Mouse (Mus musculus) heart, embryonic 15.5 days (tissue): ENCODE results near the gene S100a7a. TPM values are rescaled to one million over a fixed set of nuclear protein-coding genes. Genes with fewer than 3 reads are reported as not detected.

Experiments used
- ATAC-seq: fragments of 200-750 bp; cut with Nextera tagmentation; replicated peaks from 2 replicates; pipeline ENCODE4 v1.8.0; 2017; ENCODE audit warnings: low read depth, moderate TSS enrichment; ENCODE audit not compliant: insufficient number of reproducible peaks, insufficient read depth, low FRiP score
- H3K27ac ChIP-seq: fragments of 300-500 bp; sonication (generic); 2 replicates; pipeline ENCODE4 v1.5.1; 2015; ENCODE audit warnings: mild to moderate bottlenecking, inconsistent platforms
- H3K27me3 ChIP-seq: fragments of 300-500 bp; sonication (generic); 2 replicates; pipeline ENCODE4 v1.6.1; 2015; ENCODE audit warnings: inconsistent platforms
- H3K36me3 ChIP-seq: fragments of 300-500 bp; sonication (generic); 2 replicates; pipeline ENCODE4 v1.6.1; 2015; ENCODE audit warnings: mild to moderate bottlenecking, inconsistent platforms
- H3K4me1 ChIP-seq: fragments of 300-500 bp; sonication (generic); replicated peaks from 2 replicates; pipeline ENCODE4 v1.6.1; 2015; ENCODE audit warnings: inconsistent platforms
- H3K4me2 ChIP-seq: fragments of 300-500 bp; sonication (generic); 2 replicates; pipeline ENCODE4 v1.6.1; 2015; ENCODE audit warnings: inconsistent platforms, mild to moderate bottlenecking, moderate library complexity
- H3K4me3 ChIP-seq: fragments of 300-500 bp; sonication (generic); 2 replicates; pipeline ENCODE4 v1.5.1; 2015; ENCODE audit warnings: mild to moderate bottlenecking, inconsistent platforms
- H3K9ac ChIP-seq: fragments of 300-500 bp; sonication (generic); 2 replicates; pipeline ENCODE4 v1.6.1; 2015; ENCODE audit warnings: mild to moderate bottlenecking, inconsistent platforms
- H3K9me3 ChIP-seq: fragments of 300-500 bp; sonication (generic); replicated peaks from 2 replicates; pipeline ENCODE4 v1.6.1; 2016; ENCODE audit warnings: inconsistent platforms
- WGBS: fragments of 180-500 bp; shearing (Covaris S2); methylation state at CpG from one replicate; pipeline ENCODE4 v1.1.7; 2015; ENCODE audit warnings: mixed read lengths; 5-methylcytosine and 5-hydroxymethylcytosine counted together
- polyA plus RNA-seq: library from polyadenylated mRNA; unstranded; fragments of >200 nt; fragmentation: Nextera tagmentation; extraction: Ambion mirVana; gene quantifications from 2 replicates; pipeline ENCODE4 v1.2.1, GENCODE M21; 2015

Gene S100a7a
- polyA plus RNA-seq, 1 experiment from 2014 or later = not detected

GRCm38 (mm10) chr3:90613461-90614147 is 40.2 kb upstream of the S100a7a start:
- no peak overlapping the region for H3K9ac ChIP-seq
- WGBS = 51% methylated on average over 7 of the region's 7 CpGs
- no peaks in the 10 kb centered on the region for H3K27me3 ChIP-seq
- no peak for ATAC-seq
- H3K4me3 ChIP-seq = peak overlapping the region; percentile 48
- peaks cover 20% of the 10 kb centered on the region for H3K4me1 ChIP-seq
- peak overlapping the region; percentile 84 for H3K4me2 ChIP-seq
- H3K36me3 ChIP-seq = no peaks in the 10 kb centered on the region
- H3K9me3 ChIP-seq = no peaks in the 10 kb centered on the region
- H3K27ac ChIP-seq = no peak overlapping the region

- Histone ChIP-seq H3K4me1 (peaks cover 20% of the 10 kb centered on the region), H3K36me3 (no peaks in the 10 kb centered on the region), H3K27ac (no peak overlapping the region), H3K9me3 (no peaks in the 10 kb centered on the region), H3K4me3 (no peak overlapping the region), H3K4me2 (no peak overlapping the region; the same call in 1 of the 2 replicates), H3K27me3 (no peaks in the 10 kb centered on the region), H3K9ac (no peak overlapping the region)
- WGBS = 76% methylated on average over 6 of the region's 6 CpGs
- ATAC-seq = no peak
Measured at GRCm38 (mm10) chr3:90614148-90614530, 39.7 kb upstream of the S100a7a start.

DNA sequence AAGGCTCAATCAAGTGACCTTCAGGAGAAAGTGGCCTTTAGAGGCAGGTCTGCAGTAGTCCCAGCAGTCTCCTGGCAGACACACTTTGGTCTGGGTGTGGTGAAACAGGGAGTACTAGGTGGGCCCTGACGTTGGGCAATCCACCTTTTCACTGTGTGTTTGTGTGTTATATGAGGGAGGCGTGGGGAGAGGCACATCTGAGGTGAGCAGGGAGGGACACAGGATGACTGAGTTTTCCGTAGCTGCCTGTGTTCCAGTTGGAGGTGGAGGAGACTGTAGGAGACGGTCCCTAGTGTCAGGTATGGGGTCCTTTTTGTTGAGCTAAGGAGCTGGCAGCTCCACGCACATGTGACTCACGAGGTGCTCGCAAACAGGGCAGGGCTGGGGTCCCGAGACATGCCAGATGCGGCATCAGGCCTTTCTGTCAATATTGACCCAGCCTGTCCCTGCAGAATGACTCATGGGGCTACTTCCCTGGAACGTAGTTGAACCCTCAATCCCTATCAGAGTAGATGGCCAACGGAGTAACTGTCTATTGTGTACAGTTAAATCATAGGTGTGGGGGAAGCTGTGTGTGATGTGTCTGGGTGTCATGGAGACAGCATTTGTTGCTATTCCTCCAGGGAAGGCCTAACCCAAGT is 39.1 kb upstream of the S100a7a start:
- 72% methylated on average over 11 of the region's 11 CpGs for WGBS
- H3K27me3 ChIP-seq = no peaks in the 10 kb centered on the region
- H3K4me2 ChIP-seq = no peak overlapping the region; the same call in 1 of the 2 replicates
- no peak overlapping the region for H3K9ac ChIP-seq
- peaks cover 20% of the 10 kb centered on the region for H3K4me1 ChIP-seq
- H3K9me3 ChIP-seq = no peaks in the 10 kb centered on the region
- H3K36me3 ChIP-seq = no peaks in the 10 kb centered on the region
- H3K4me3 ChIP-seq = no peak overlapping the region
- H3K27ac ChIP-seq = no peak overlapping the region
- ATAC-seq = no peak

GRCm38 (mm10) chr3:90615415-90615814 is 38.4 kb upstream of the S100a7a start:
- Histone ChIP-seq H3K4me3 (no peak overlapping the region), H3K4me2 (peak overlapping the region; percentile 40), H3K9me3 (no peaks in the 10 kb centered on the region), H3K4me1 (peaks cover 20% of the 10 kb centered on the region), H3K36me3 (no peaks in the 10 kb centered on the region), H3K27ac (no peak overlapping the region), H3K27me3 (no peaks in the 10 kb centered on the region), H3K9ac (no peak overlapping the region)
- peak; percentile 54 for ATAC-seq
- WGBS = 8% methylated on average over 7 of the region's 7 CpGs

- H3K4me2 ChIP-seq = no peak overlapping the region; the same call in 1 of the 2 replicates
- WGBS = 55% methylated on average over 1 of the region's 1 CpGs
- peaks cover 20% of the 10 kb centered on the region for H3K4me1 ChIP-seq
- ATAC-seq = no peak
- H3K27ac ChIP-seq = no peak overlapping the region
- H3K9me3 ChIP-seq = no peaks in the 10 kb centered on the region
- no peak overlapping the region for H3K9ac ChIP-seq
- H3K36me3 ChIP-seq = no peaks in the 10 kb centered on the region
- no peaks in the 10 kb centered on the region for H3K27me3 ChIP-seq
- H3K4me3 ChIP-seq = no peak overlapping the region
Measured at GRCm38 (mm10) chr3:90615911-90616310, 37.9 kb upstream of the S100a7a start.

DNA sequence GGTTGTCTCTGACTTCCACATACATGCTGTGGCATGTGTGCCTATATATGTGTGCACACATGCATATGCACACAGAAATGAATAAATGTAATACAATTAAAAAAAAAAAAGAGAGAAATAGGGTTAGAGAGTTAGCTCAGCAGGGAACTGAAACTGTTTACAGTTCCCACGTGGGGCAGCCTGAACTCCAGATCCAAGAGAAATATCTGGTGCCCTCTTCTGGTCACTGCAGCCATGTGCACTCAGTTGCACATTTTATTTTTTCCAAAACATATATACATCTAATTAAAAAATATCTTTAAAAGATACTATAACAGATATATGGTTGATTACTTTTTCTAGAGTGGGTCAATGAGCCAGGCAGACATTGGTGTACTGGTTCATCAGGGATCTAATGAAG is 36.2 kb upstream of the S100a7a start:
- WGBS = 9% methylated on average over 1 of the region's 1 CpGs
- Histone ChIP-seq H3K9me3 (no peaks in the 10 kb centered on the region), H3K9ac (no peak overlapping the region), H3K27me3 (no peaks in the 10 kb centered on the region), H3K36me3 (no peaks in the 10 kb centered on the region), H3K4me2 (no peak overlapping the region), H3K4me1 (peaks cover 19% of the 10 kb centered on the region), H3K4me3 (no peak overlapping the region), H3K27ac (no peak overlapping the region)
- no peak for ATAC-seq

DNA sequence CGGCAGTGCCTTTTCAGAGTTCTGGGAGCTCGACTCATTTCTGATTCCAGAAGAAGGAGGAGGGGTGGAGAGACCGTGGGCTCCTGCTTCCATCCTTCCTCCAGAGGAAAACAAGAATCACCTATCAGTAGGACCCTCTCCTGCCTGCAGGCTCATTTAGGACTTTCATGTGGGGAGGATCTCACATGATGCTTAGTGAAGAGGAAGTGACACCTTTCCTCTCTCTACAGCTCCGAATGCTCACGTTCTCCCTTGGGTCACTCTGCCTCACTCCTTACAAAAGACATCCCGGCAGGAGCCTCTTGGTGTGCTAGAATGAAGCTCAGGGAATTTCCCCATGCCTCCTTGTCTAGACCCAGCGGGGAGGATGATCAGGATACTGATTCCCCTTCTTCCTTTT is 32.3 kb upstream of the S100a7a start:
- 34% methylated on average over 7 of the region's 7 CpGs for WGBS
- no peaks in the 10 kb centered on the region for H3K36me3 ChIP-seq
- no peak overlapping the region for H3K4me3 ChIP-seq
- H3K27ac ChIP-seq = no peak overlapping the region
- no peak overlapping the region for H3K9ac ChIP-seq
- H3K4me1 ChIP-seq = peaks cover 12% of the 10 kb centered on the region
- H3K9me3 ChIP-seq = no peaks in the 10 kb centered on the region
- ATAC-seq = no peak
- no peaks in the 10 kb centered on the region for H3K27me3 ChIP-seq
- no peak overlapping the region for H3K4me2 ChIP-seq

GRCm38 (mm10) chr3:90623435-90624071 is 30.3 kb upstream of the S100a7a start:
- H3K4me1 ChIP-seq = peaks cover 12% of the 10 kb centered on the region
- H3K4me3 ChIP-seq = no peak overlapping the region
- no peaks in the 10 kb centered on the region for H3K9me3 ChIP-seq
- 11% methylated on average over 2 of the region's 2 CpGs for WGBS
- no peak overlapping the region for H3K27ac ChIP-seq
- no peaks in the 10 kb centered on the region for H3K36me3 ChIP-seq
- H3K9ac ChIP-seq = no peak overlapping the region
- H3K4me2 ChIP-seq = no peak overlapping the region
- H3K27me3 ChIP-seq = no peaks in the 10 kb centered on the region
- ATAC-seq = 0 out of 2 replicates have a peak, but pooled peaks have one; percentile 40

- Histone ChIP-seq H3K4me3 (no peak overlapping the region), H3K27ac (no peak overlapping the region), H3K9ac (no peak overlapping the region), H3K27me3 (no peaks in the 10 kb centered on the region), H3K36me3 (no peaks in the 10 kb centered on the region), H3K4me2 (no peak overlapping the region), H3K9me3 (no peaks in the 10 kb centered on the region), H3K4me1 (peaks cover 12% of the 10 kb centered on the region)
- no peak for ATAC-seq
- 79% methylated on average over 5 of the region's 5 CpGs for WGBS
Measured at GRCm38 (mm10) chr3:90625496-90625895, 28.3 kb upstream of the S100a7a start.

DNA sequence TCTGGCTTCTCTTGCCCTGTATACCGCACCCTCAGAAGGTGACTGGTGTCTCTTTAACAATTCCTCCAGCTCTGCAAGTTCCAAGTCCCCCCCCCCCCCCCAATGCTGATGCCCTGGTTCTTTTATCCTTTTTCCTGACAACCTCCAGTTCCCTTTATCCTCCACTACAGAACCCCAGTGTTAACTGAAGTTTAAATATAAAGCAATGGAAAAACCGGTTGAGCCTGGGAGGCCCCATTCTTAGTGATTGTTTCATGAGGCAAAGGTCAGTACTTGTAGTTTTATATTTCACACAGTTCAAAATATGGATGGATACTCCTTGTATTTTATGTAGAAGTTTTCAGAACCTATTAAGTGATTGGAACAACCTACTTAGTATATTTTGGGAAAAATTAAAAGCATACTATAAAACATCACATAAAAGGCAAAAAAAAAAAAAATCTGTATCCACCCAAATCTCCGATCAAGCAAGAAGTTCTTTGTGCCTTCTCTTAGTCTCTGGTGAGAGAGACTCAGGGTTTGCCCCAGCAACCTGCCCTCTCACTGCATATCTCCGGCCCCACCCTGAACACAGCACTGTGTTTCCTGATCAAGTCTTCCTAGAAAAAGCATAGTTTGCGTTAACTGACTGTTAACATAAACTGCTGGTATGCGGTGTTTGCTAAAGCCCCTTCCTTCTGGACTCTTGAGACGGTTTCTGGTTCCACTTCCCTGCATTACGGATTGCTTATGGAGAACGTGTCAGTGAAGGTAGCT is 27.4 kb upstream of the S100a7a start:
- H3K36me3 ChIP-seq = no peaks in the 10 kb centered on the region
- H3K4me3 ChIP-seq = no peak overlapping the region
- WGBS = 64% methylated on average over 9 of the region's 9 CpGs
- H3K27ac ChIP-seq = no peak overlapping the region
- H3K9me3 ChIP-seq = no peaks in the 10 kb centered on the region
- ATAC-seq = no peak
- no peak overlapping the region for H3K4me2 ChIP-seq
- H3K4me1 ChIP-seq = peaks cover 12% of the 10 kb centered on the region
- H3K27me3 ChIP-seq = no peaks in the 10 kb centered on the region
- H3K9ac ChIP-seq = no peak overlapping the region

DNA sequence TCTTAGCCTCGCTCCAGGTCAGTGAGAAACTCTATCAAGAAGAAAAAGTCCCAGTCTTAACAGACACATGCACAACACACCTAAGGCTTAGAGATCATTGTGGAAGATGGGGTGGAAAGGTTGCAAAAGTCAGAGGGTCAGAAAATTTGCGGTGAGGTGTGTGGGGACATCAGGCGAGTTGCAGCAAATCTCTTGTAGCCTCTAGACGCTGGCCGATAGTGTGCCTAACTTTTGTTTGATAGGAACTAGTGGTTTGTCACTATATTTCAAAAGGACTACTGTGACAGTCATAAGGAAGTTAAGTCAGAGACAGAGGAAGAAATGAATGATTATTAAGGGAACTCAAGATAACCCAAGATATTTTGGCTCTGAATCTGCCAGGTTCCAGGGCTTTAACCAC is 26.5 kb upstream of the S100a7a start:
- Histone ChIP-seq H3K27me3 (no peaks in the 10 kb centered on the region), H3K9ac (no peak overlapping the region), H3K9me3 (no peaks in the 10 kb centered on the region), H3K4me1 (peaks cover 12% of the 10 kb centered on the region), H3K4me3 (no peak overlapping the region), H3K36me3 (no peaks in the 10 kb centered on the region), H3K4me2 (no peak overlapping the region), H3K27ac (no peak overlapping the region)
- ATAC-seq = no peak
- WGBS = 82% methylated on average over 5 of the region's 5 CpGs
